Mouse (Mus musculus): ENCODE measurements around the gene Slco2a1.

- TF ChIP-seq CTCF (IDR thresholded peaks at IDR 0.05; ENCODE audit: insufficient read depth, low read depth, low read length) (no peak), POLR2A (IDR thresholded peaks at IDR 0.05; ENCODE audit: insufficient read depth, low read depth, low read length) (no peak)
Measured at GRCm38 (mm10) chr9:102979956-102980355, 8.6 kb upstream of the Slco2a1 start.
